Mouse (Mus musculus) right cerebral cortex, adult 18-20 months (tissue): ENCODE results near the gene Tst.

Source experiments
- DNase-seq: peaks from one replicate; pipeline ENCODE4 v3.0.0; 2022; ENCODE audit warnings: mixed read lengths

Gene Tst

GRCm38 (mm10) chr15:78405517-78406211 is at the start of gene Tst:
Tst (minus strand) TSS chr15:78405907.
- peak; percentile 91 for DNase-seq

GRCm38 (mm10) chr15:78455168-78455567 is 49.5 kb upstream of the Tst start:
- no peak for DNase-seq

- no peak for DNase-seq
These were observed 47.2 kb upstream of the Tst start for GRCm38 (mm10) chr15:78452929-78453328.

- DNase-seq: no peak
These were observed 45.5 kb upstream of the Tst start for GRCm38 (mm10) chr15:78451201-78451600.

GRCm38 (mm10) chr15:78450419-78450768 is 44.7 kb upstream of the Tst start:
- DNase-seq: no peak

GRCm38 (mm10) chr15:78449694-78450418 is 44.1 kb upstream of the Tst start:
- peak; percentile 76 for DNase-seq

- no peak for DNase-seq
These were observed 43.4 kb upstream of the Tst start for GRCm38 (mm10) chr15:78449131-78449530.

- DNase-seq: peak; percentile 92
These were observed 42.2 kb upstream of the Tst start for GRCm38 (mm10) chr15:78447746-78448535.

- DNase-seq: no peak
These were observed 41.4 kb upstream of the Tst start for GRCm38 (mm10) chr15:78447121-78447520.

- no peak for DNase-seq
These were observed 38.1 kb upstream of the Tst start for GRCm38 (mm10) chr15:78443857-78444256.

GRCm38 (mm10) chr15:78442231-78442630 is 36.5 kb upstream of the Tst start:
- no peak for DNase-seq

- no peak for DNase-seq
These were observed 33.3 kb upstream of the Tst start for GRCm38 (mm10) chr15:78438973-78439372.

GRCm38 (mm10) chr15:78438505-78438904 is 32.8 kb upstream of the Tst start:
- DNase-seq: no peak

GRCm38 (mm10) chr15:78438018-78438394 is 32.3 kb upstream of the Tst start:
- DNase-seq: no peak

- peak; percentile 84 for DNase-seq
These were observed 31.7 kb upstream of the Tst start for GRCm38 (mm10) chr15:78437237-78438017.

GRCm38 (mm10) chr15:78436380-78437192 is 30.9 kb upstream of the Tst start:
- peak; percentile 95 for DNase-seq

GRCm38 (mm10) chr15:78435681-78436080 is 30.0 kb upstream of the Tst start:
- no peak for DNase-seq

GRCm38 (mm10) chr15:78434896-78435520 is 29.3 kb upstream of the Tst start:
- DNase-seq: no peak

- no peak for DNase-seq
These were observed 25.9 kb upstream of the Tst start for GRCm38 (mm10) chr15:78431541-78432121.

GRCm38 (mm10) chr15:78430874-78431273 is 25.2 kb upstream of the Tst start:
- DNase-seq: no peak
